Mouse (Mus musculus) ES-Bruce4 (cell line): ENCODE data around the gene Rhoh. TPM values are rescaled to one million over a fixed set of nuclear protein-coding genes. Genes with fewer than 3 reads are reported as not detected.

Source experiments
- H3K27ac ChIP-seq: 2 replicates; pipeline ENCODE4 v1.5.1; 2012; ENCODE audit warnings: low read length, inconsistent platforms; ENCODE audit not compliant: insufficient read depth
- H3K27me3 ChIP-seq: 2 replicates; pipeline ENCODE4 v1.6.1; 2012; ENCODE audit warnings: mild to moderate bottlenecking, low read length, inconsistent platforms; ENCODE audit not compliant: control insufficient read depth, poor library complexity, insufficient read depth, severe bottlenecking
- H3K36me3 ChIP-seq: 2 replicates; pipeline ENCODE4 v1.6.1; 2012; ENCODE audit warnings: inconsistent platforms, mild to moderate bottlenecking, low read length, moderate library complexity; ENCODE audit not compliant: control insufficient read depth, poor library complexity, insufficient read depth, severe bottlenecking
- H3K4me1 ChIP-seq: one replicate; pipeline ENCODE4 v1.8.1; 2011; ENCODE audit warnings: low read length; ENCODE audit not compliant: control insufficient read depth, insufficient read depth
- H3K4me3 ChIP-seq: 2 replicates; pipeline ENCODE4 v1.5.1; 2011; ENCODE audit warnings: low read depth, mild to moderate bottlenecking, low read length
- H3K9ac ChIP-seq: 2 replicates; pipeline ENCODE4 v1.6.1; 2012; ENCODE audit warnings: low read depth, mild to moderate bottlenecking, inconsistent platforms; ENCODE audit not compliant: poor library complexity, severe bottlenecking
- H3K9me3 ChIP-seq: replicated peaks from 2 replicates; pipeline ENCODE4 v1.6.1; 2012; ENCODE audit warnings: mild to moderate bottlenecking, low read length, inconsistent platforms; ENCODE audit not compliant: control insufficient read depth, poor library complexity, insufficient read depth, severe bottlenecking
- CTCF ChIP-seq: IDR thresholded peaks from one replicate; pipeline ENCODE4 v1.8.1; 2011; ENCODE audit warnings: low read depth, low read length
- EP300 ChIP-seq: IDR thresholded peaks from 2 replicates; pipeline ENCODE4 v1.6.1; 2011; ENCODE audit warnings: low read depth, low read length; ENCODE audit not compliant: insufficient read depth
- POLR2A ChIP-seq: IDR thresholded peaks from one replicate; pipeline ENCODE4 v1.8.1; 2011; ENCODE audit warnings: low read length; ENCODE audit not compliant: insufficient read depth
- polyA plus RNA-seq: library from polyadenylated mRNA; stranded (reverse); fragments of >200 nt; gene quantifications from 2 replicates; pipeline ENCODE4 v1.2.4, GENCODE M21; 2011; ENCODE audit warnings: low read depth; ENCODE audit not compliant: missing spikeins, insufficient read depth, insufficient read length

The Rhoh gene
- polyA plus RNA-seq, 1 experiment: 0.12 TPM

GRCm38 (mm10) chr5:65869660-65870059 lies 8.6 kb downstream of the Rhoh start:
- H3K27ac ChIP-seq: no peak overlapping the region
- TF ChIP-seq CTCF: no peak
- no peak for TF ChIP-seq POLR2A
- no peak for TF ChIP-seq EP300
- no peaks in the 10 kb centered on the region; the same call in 1 of the 2 replicates for H3K27me3 ChIP-seq
- H3K9ac ChIP-seq: no peak overlapping the region
- no peaks in the 10 kb centered on the region for H3K9me3 ChIP-seq
- H3K4me3 ChIP-seq: no peak overlapping the region
- no peaks in the 10 kb centered on the region for H3K4me1 ChIP-seq
- H3K36me3 ChIP-seq: no peaks in the 10 kb centered on the region

- Histone ChIP-seq H3K9me3 (no peaks in the 10 kb centered on the region), H3K4me3 (no peak overlapping the region), H3K9ac (no peak overlapping the region), H3K36me3 (no peaks in the 10 kb centered on the region), H3K27ac (no peak overlapping the region), H3K27me3 (no peaks in the 10 kb centered on the region), H3K4me1 (no peaks in the 10 kb centered on the region)
- no peak for TF ChIP-seq POLR2A
Observed at GRCm38 (mm10) chr5:65871276-65871875, 10.4 kb downstream of the Rhoh start.

- no peaks in the 10 kb centered on the region for H3K4me1 ChIP-seq
- TF ChIP-seq POLR2A: no peak
- no peak for TF ChIP-seq CTCF
- TF ChIP-seq EP300: no peak
- no peak overlapping the region for H3K27ac ChIP-seq
- H3K9me3 ChIP-seq: no peaks in the 10 kb centered on the region
- H3K36me3 ChIP-seq: no peaks in the 10 kb centered on the region
- H3K27me3 ChIP-seq: no peaks in the 10 kb centered on the region
- no peak overlapping the region for H3K9ac ChIP-seq
- no peak overlapping the region for H3K4me3 ChIP-seq
Observed at GRCm38 (mm10) chr5:65873212-65873611, 12.2 kb downstream of the Rhoh start.

- Histone ChIP-seq H3K9ac (no peak overlapping the region), H3K4me3 (no peak overlapping the region), H3K27ac (no peak overlapping the region), H3K4me1 (no peaks in the 10 kb centered on the region), H3K36me3 (no peaks in the 10 kb centered on the region), H3K9me3 (no peaks in the 10 kb centered on the region), H3K27me3 (no peaks in the 10 kb centered on the region)
- no peak for TF ChIP-seq CTCF
- TF ChIP-seq POLR2A: no peak
- no peak for TF ChIP-seq EP300
Observed at GRCm38 (mm10) chr5:65875269-65875668, 14.3 kb downstream of the Rhoh start.

DNA sequence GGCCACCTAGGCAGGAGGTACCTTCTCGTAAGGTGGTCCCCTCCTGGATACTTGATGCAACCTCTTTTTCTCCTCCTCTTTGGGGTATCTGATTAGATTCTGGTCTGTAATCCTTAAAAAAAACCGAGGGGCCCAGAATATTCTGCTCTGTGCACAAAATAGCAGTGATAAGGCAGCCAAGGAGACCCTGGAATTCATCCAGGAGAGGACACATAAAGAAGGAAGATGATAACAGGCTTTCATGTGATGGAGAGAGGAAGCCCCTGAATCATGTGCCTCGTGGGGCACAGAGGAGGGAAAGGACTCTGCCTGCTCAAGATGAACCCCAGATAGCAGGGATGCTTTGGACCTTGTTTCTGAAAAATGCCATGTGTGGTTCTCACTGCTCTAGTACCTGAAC lies 17.4 kb downstream of the Rhoh start:
- TF ChIP-seq CTCF (no peak), POLR2A (no peak), EP300 (no peak)
- Histone ChIP-seq H3K27ac (no peak overlapping the region), H3K36me3 (no peaks in the 10 kb centered on the region), H3K4me1 (no peaks in the 10 kb centered on the region), H3K4me3 (no peak overlapping the region), H3K27me3 (no peaks in the 10 kb centered on the region), H3K9ac (no peak overlapping the region), H3K9me3 (no peaks in the 10 kb centered on the region)

GRCm38 (mm10) chr5:65881254-65881653 lies 20.2 kb downstream of the Rhoh start:
- no peak for TF ChIP-seq CTCF
- no peak for TF ChIP-seq POLR2A
- TF ChIP-seq EP300: no peak
- Histone ChIP-seq H3K9ac (no peak overlapping the region), H3K9me3 (no peaks in the 10 kb centered on the region), H3K4me1 (no peaks in the 10 kb centered on the region), H3K27me3 (no peaks in the 10 kb centered on the region), H3K27ac (no peak overlapping the region), H3K4me3 (no peak overlapping the region), H3K36me3 (no peaks in the 10 kb centered on the region)
